Mouse (Mus musculus): ENCODE data around the gene Mturn. TPM values are rescaled to one million over a fixed set of nuclear protein-coding genes. Genes with fewer than 3 reads are reported as not detected.

Mturn gene
- polyA plus RNA-seq, 1 experiment = 23.9 TPM

- no peak for TF ChIP-seq POLR2A (IDR thresholded peaks at IDR 0.05; ENCODE audit: low read depth, low read length)
- TF ChIP-seq CTCF (conservative IDR thresholded peaks at IDR 0.05; ENCODE audit: insufficient read depth, insufficient read length, low read depth, low read length) = no peak
- peaks cover 3% of the 10 kb centered on the region; the same call in 1 of the 2 replicates for H3K36me3 ChIP-seq (ENCODE audit: control insufficient read depth, insufficient read depth, low read length)
- H3K27me3 ChIP-seq (replicated peaks; ENCODE audit: control insufficient read depth, insufficient read depth, low read length) = no peaks in the 10 kb centered on the region
- no peak for DNase-seq
- no peak overlapping the region for H3K4me3 ChIP-seq (ENCODE audit: insufficient read depth, low read depth, low read length)
- H3K27ac ChIP-seq (ENCODE audit: insufficient read depth, low read depth, low read length) = peak overlapping the region; percentile 76
- 88% methylated on average over 21 of the region's 21 CpGs for WGBS
- H3K4me1 ChIP-seq (ENCODE audit: control insufficient read depth, insufficient read depth, low read length) = peaks cover 49% of the 10 kb centered on the region
Measured at GRCm38 (mm10) chr6:54686946-54687737, 5.7 kb downstream of the Mturn start.

DNA sequence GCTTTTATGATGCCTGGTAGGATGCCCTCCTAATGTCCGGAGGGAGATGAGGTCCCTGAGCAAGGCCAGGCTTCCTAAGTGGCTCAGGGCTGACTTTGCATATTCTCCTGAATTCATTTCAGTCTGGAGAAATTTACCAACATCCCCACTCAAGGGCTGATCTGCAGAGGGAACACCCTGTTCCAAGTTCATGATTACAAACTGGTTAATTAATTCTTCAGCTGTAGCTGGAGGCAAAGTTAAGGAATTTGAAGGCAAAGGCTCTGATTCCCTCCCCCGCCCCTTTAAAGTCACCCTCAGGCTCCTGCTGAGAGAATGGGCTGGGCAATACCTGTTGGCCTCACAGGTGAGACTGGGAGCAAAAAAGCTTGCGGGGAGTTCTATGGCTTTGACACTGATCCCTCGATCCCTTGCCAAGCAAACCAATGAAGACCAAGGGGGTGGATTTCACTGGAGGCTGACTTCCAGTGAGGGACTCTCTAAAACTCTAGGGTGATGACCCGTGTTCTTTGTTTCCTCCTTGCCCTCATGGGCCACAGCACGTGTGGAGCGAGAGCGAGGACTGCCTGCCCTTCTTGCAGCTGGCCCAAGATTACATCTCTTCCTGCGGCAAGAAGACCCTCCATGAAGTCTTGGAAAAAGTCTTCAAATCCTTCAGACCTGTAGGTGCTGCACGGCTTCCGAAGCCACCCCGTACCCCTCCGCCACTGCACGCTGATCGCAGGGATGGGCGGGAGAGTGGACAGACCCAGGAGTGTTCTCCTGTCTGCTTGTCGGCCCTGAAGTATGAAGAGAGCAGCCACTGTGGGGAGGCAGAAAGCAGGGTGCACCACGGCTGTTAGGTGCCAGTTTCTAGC is 7.3 kb downstream of the Mturn start:
- no peak for TF ChIP-seq POLR2A (IDR thresholded peaks at IDR 0.05; ENCODE audit: low read depth, low read length)
- TF ChIP-seq CTCF (conservative IDR thresholded peaks at IDR 0.05; ENCODE audit: insufficient read depth, insufficient read length, low read depth, low read length) = no peak
- WGBS = 59% methylated on average over 18 of the region's 18 CpGs
- Histone ChIP-seq H3K27me3 (replicated peaks; ENCODE audit: control insufficient read depth, insufficient read depth, low read length) (no peaks in the 10 kb centered on the region), H3K4me3 (ENCODE audit: insufficient read depth, low read depth, low read length) (peak overlapping the region; percentile 26), H3K4me1 (ENCODE audit: control insufficient read depth, insufficient read depth, low read length) (peaks cover 45% of the 10 kb centered on the region), H3K27ac (ENCODE audit: insufficient read depth, low read depth, low read length) (peak overlapping the region; percentile 92), H3K36me3 (ENCODE audit: control insufficient read depth, insufficient read depth, low read length) (peaks cover 3% of the 10 kb centered on the region; the same call in 1 of the 2 replicates)
- peak; percentile 89 for DNase-seq

DNA sequence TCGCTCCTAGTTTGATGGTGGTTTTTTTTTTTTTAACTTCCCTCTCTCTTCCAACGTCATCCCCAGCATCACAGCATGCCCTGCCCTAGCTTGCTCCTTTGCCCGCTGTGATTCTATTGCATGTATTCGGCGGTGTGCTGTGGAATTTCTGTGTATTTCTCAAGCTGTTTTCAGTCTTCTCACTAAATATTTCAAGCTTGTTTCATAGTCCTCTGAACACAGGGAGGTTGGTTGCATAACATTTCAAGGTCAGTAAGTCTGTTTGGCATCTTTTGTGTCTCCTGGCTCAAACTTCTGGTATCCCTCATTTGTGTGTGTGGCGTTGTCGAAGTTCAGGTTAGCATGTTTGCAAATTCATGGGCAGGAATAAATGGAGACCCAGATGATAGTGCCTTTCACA is 8.3 kb downstream of the Mturn start:
- Histone ChIP-seq H3K27ac (ENCODE audit: insufficient read depth, low read depth, low read length) (peak overlapping the region; percentile 92), H3K4me3 (ENCODE audit: insufficient read depth, low read depth, low read length) (peak overlapping the region; percentile 26; the same call in 1 of the 2 replicates), H3K27me3 (replicated peaks; ENCODE audit: control insufficient read depth, insufficient read depth, low read length) (no peaks in the 10 kb centered on the region), H3K36me3 (ENCODE audit: control insufficient read depth, insufficient read depth, low read length) (peaks cover 3% of the 10 kb centered on the region; the same call in 1 of the 2 replicates), H3K4me1 (ENCODE audit: control insufficient read depth, insufficient read depth, low read length) (peaks cover 45% of the 10 kb centered on the region)
- no peak for TF ChIP-seq CTCF (conservative IDR thresholded peaks at IDR 0.05; ENCODE audit: insufficient read depth, insufficient read length, low read depth, low read length)
- no peak for TF ChIP-seq POLR2A (IDR thresholded peaks at IDR 0.05; ENCODE audit: low read depth, low read length)
- 45% methylated on average over 7 of the region's 7 CpGs for WGBS
- peak; percentile 84 for DNase-seq

- H3K27ac ChIP-seq (ENCODE audit: insufficient read depth, low read depth, low read length) = peak overlapping the region; percentile 92
- no peaks in the 10 kb centered on the region for H3K27me3 ChIP-seq (replicated peaks; ENCODE audit: control insufficient read depth, insufficient read depth, low read length)
- no peak overlapping the region for H3K4me3 ChIP-seq (ENCODE audit: insufficient read depth, low read depth, low read length)
- peaks cover 3% of the 10 kb centered on the region; the same call in 1 of the 2 replicates for H3K36me3 ChIP-seq (ENCODE audit: control insufficient read depth, insufficient read depth, low read length)
- whole genome bisulfite sequencing = 79% methylated on average over 13 of the region's 13 CpGs
- TF ChIP-seq CTCF (conservative IDR thresholded peaks at IDR 0.05; ENCODE audit: insufficient read depth, insufficient read length, low read depth, low read length) = no peak
- TF ChIP-seq POLR2A (IDR thresholded peaks at IDR 0.05; ENCODE audit: low read depth, low read length) = no peak
- DNase-seq = no peak
- peaks cover 41% of the 10 kb centered on the region for H3K4me1 ChIP-seq (ENCODE audit: control insufficient read depth, insufficient read depth, low read length)
Measured at GRCm38 (mm10) chr6:54690838-54691237, 9.4 kb downstream of the Mturn start.

DNA sequence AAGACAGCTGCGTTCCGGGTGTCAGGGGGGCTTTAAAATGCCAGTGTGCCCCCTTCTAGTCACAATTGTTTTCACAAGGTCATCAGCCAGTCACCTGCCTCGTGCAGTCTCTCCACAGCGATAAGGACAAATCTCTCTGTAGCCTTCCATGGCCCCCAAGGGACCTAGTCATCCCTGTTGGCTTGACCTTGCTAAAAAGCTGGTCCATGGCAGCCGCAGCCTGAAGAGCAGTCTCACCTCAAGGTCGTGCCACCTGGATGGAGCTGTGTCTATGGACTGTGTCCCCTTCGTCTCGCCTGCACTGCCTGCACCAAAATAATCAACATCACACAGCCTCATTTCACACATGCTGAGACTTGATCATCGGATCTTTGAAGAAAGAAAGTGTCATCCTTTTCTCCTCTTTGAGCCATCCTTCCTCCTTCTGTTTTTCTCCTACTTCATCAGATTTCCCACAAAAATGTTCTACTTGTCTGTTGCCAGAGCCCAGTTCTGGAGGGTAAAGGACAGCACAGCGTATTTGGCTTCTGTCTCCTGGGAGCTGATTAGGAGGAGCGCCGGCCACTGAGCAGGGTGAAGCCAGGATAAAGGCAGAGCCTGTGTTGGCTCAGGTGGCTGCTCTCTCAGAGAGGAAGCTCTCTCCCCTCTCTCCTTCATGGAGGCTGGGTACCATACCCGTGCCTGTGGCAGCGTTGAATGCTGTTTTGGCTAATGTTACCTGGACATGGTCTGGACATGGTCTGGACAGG is 10.1 kb downstream of the Mturn start:
- peak; percentile 50 for DNase-seq
- H3K27ac ChIP-seq (ENCODE audit: insufficient read depth, low read depth, low read length) = peak overlapping the region; percentile 1; the same call in 1 of the 2 replicates
- WGBS = 63% methylated on average over 14 of the region's 14 CpGs
- peaks cover 3% of the 10 kb centered on the region; the same call in 1 of the 2 replicates for H3K36me3 ChIP-seq (ENCODE audit: control insufficient read depth, insufficient read depth, low read length)
- no peaks in the 10 kb centered on the region for H3K27me3 ChIP-seq (replicated peaks; ENCODE audit: control insufficient read depth, insufficient read depth, low read length)
- TF ChIP-seq CTCF (conservative IDR thresholded peaks at IDR 0.05; ENCODE audit: insufficient read depth, insufficient read length, low read depth, low read length) (no peak), POLR2A (IDR thresholded peaks at IDR 0.05; ENCODE audit: low read depth, low read length) (no peak)
- H3K4me1 ChIP-seq (ENCODE audit: control insufficient read depth, insufficient read depth, low read length) = peaks cover 41% of the 10 kb centered on the region
- no peak overlapping the region for H3K4me3 ChIP-seq (ENCODE audit: insufficient read depth, low read depth, low read length)

GRCm38 (mm10) chr6:54692201-54692600 is 10.8 kb downstream of the Mturn start:
- no peaks in the 10 kb centered on the region for H3K27me3 ChIP-seq (replicated peaks; ENCODE audit: control insufficient read depth, insufficient read depth, low read length)
- no peak overlapping the region for H3K27ac ChIP-seq (ENCODE audit: insufficient read depth, low read depth, low read length)
- 100% methylated on average over 1 of the region's 1 CpGs for WGBS
- no peak for TF ChIP-seq CTCF (conservative IDR thresholded peaks at IDR 0.05; ENCODE audit: insufficient read depth, insufficient read length, low read depth, low read length)
- no peak for TF ChIP-seq POLR2A (IDR thresholded peaks at IDR 0.05; ENCODE audit: low read depth, low read length)
- no peak overlapping the region for H3K4me3 ChIP-seq (ENCODE audit: insufficient read depth, low read depth, low read length)
- DNase-seq = no peak
- peaks cover 41% of the 10 kb centered on the region for H3K4me1 ChIP-seq (ENCODE audit: control insufficient read depth, insufficient read depth, low read length)
- peaks cover 3% of the 10 kb centered on the region; the same call in 1 of the 2 replicates for H3K36me3 ChIP-seq (ENCODE audit: control insufficient read depth, insufficient read depth, low read length)

All from kidney, adult 2 months (tissue).